Mouse (Mus musculus): ENCODE results near the gene Eif6. TPM values are rescaled to one million over a fixed set of nuclear protein-coding genes. Genes with fewer than 3 reads are reported as not detected.

Eif6 gene
- polyA plus RNA-seq, 1 experiment = 71.0 TPM

DNA sequence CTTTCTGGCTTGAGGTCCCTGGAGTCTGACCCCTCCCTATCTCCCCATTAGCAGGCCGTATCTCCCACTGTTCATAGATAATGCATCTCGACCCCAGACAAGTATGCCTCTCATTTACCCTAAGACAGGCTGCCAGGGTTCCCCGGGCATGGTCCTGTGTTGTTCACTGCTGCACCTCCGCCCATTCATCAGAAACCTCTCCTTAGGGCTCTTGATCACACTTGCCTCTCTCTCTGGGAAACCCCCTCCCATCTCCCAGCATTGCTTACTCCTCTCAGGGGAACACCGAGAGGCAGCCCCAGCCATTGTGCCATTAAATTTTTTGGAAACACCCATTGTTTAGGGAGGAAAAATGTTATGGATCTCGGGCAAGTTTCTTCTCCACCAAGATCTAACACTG is 48.7 kb downstream of the Eif6 start:
- Histone ChIP-seq H3K4me3 (ENCODE audit: insufficient read depth, low read length) (no peak overlapping the region), H3K4me1 (ENCODE audit: control insufficient read depth, insufficient read depth, low read length) (peaks cover 3% of the 10 kb centered on the region; the same call in 1 of the 2 replicates), H3K27ac (ENCODE audit: insufficient read depth, low read length) (no peak overlapping the region)
- TF ChIP-seq POLR2A (IDR thresholded peaks at IDR 0.05; ENCODE audit: extremely low read depth, insufficient read depth, low read length) (no peak), CTCF (IDR thresholded peaks at IDR 0.05; ENCODE audit: extremely low read depth, insufficient read depth, low read length) (no peak)

DNA sequence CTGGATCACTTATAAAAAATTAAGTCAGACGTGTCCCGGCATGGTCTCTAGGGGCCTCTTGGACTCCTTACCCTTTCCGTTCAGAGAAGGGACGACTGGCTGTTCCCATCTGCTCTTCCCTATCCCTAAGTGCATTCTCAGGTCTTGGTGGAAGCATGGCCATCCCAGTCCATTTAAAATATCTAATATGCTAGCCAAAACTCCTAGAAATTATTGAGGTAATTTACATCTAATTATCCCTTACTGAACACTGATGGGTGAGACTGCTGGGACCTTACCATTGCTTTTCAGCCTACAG is 49.1 kb downstream of the Eif6 start:
- H3K4me1 ChIP-seq (ENCODE audit: control insufficient read depth, insufficient read depth, low read length) = peaks cover 3% of the 10 kb centered on the region; the same call in 1 of the 2 replicates
- TF ChIP-seq POLR2A (IDR thresholded peaks at IDR 0.05; ENCODE audit: extremely low read depth, insufficient read depth, low read length) = no peak
- TF ChIP-seq CTCF (IDR thresholded peaks at IDR 0.05; ENCODE audit: extremely low read depth, insufficient read depth, low read length) = no peak
- H3K27ac ChIP-seq (ENCODE audit: insufficient read depth, low read length) = no peak overlapping the region
- H3K4me3 ChIP-seq (ENCODE audit: insufficient read depth, low read length) = no peak overlapping the region

DNA sequence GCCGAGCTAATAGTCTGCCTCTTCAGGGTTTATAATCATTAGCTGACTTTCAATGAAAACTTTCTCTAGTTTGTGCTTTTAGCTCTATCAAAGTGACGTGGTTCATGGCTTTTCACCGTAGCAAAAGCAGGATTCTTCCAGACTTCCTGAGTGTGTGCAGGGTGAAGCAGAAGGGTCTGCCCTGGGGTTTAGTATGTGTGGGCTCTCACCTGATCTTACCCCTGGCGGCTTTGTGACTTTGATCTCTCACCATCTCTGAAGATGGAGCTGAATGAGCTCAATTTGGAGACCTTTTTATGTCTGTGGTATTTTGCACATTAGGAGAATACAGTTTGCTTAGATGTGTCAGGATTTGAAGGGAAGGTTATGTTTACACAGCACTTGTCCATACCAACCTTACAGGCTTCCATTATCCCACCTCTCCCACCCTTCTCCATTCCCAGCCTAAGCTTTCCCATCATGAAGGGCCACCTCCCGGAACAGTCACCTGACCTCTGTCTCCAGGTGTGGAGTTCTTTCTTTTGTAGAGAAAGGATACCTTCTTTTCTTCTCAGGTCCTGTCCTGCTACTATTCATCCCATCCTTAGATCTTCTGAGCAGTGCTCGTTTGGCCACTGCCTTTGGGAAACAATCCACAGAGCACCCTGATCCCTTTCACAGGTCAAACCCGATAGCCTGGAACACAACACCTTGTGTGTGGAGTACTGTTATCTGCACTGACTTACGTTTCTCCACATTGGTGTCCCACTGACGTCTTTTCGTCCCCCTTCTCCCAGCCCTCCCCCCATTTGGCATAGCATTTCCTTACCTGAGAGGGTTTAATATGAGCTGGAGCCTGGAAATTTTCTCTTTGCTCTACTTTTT is 49.7 kb downstream of the Eif6 start:
- H3K4me1 ChIP-seq (ENCODE audit: control insufficient read depth, insufficient read depth, low read length) = peaks cover 3% of the 10 kb centered on the region; the same call in 1 of the 2 replicates
- H3K4me3 ChIP-seq (ENCODE audit: insufficient read depth, low read length) = no peak overlapping the region
- no peak for TF ChIP-seq POLR2A (IDR thresholded peaks at IDR 0.05; ENCODE audit: extremely low read depth, insufficient read depth, low read length)
- no peak for TF ChIP-seq CTCF (IDR thresholded peaks at IDR 0.05; ENCODE audit: extremely low read depth, insufficient read depth, low read length)
- H3K27ac ChIP-seq (ENCODE audit: insufficient read depth, low read length) = no peak overlapping the region

DNA sequence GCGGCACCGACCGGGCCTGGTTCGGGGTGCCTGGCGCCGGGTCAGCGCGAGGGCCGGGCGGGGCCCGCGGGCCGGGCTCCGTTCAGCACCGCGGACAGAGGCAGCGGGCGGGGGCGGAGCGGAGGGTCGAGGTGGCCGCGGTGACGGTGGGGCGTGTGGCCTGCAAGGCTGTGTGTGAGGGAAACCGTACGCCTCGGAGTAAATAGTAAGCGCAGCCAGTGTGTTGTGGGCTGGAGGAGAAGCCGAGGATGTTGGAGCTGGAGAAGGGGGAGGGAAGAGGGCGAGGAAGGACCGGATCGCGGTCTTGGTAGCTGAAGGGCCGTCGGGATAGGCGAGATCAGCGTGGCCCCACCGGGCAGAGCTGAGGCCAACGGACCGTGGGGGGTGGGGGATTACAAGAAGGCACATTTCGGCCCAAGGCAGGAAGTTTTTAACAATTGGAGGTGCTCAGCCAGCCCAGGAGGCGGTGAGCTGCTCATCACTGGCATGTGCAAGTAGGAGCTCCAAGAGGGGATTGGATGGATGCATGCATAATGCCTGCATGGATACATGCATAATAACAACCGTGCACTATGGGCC is 51.0 kb downstream of the Eif6 start:
- no peak for TF ChIP-seq POLR2A (IDR thresholded peaks at IDR 0.05; ENCODE audit: extremely low read depth, insufficient read depth, low read length)
- no peak for TF ChIP-seq CTCF (IDR thresholded peaks at IDR 0.05; ENCODE audit: extremely low read depth, insufficient read depth, low read length)
- H3K4me1 ChIP-seq (ENCODE audit: control insufficient read depth, insufficient read depth, low read length) = peaks cover 3% of the 10 kb centered on the region; the same call in 1 of the 2 replicates
- H3K4me3 ChIP-seq (ENCODE audit: insufficient read depth, low read length) = peak overlapping the region; percentile 78
- H3K27ac ChIP-seq (ENCODE audit: insufficient read depth, low read length) = peak overlapping the region; percentile 20; the same call in 1 of the 2 replicates

DNA sequence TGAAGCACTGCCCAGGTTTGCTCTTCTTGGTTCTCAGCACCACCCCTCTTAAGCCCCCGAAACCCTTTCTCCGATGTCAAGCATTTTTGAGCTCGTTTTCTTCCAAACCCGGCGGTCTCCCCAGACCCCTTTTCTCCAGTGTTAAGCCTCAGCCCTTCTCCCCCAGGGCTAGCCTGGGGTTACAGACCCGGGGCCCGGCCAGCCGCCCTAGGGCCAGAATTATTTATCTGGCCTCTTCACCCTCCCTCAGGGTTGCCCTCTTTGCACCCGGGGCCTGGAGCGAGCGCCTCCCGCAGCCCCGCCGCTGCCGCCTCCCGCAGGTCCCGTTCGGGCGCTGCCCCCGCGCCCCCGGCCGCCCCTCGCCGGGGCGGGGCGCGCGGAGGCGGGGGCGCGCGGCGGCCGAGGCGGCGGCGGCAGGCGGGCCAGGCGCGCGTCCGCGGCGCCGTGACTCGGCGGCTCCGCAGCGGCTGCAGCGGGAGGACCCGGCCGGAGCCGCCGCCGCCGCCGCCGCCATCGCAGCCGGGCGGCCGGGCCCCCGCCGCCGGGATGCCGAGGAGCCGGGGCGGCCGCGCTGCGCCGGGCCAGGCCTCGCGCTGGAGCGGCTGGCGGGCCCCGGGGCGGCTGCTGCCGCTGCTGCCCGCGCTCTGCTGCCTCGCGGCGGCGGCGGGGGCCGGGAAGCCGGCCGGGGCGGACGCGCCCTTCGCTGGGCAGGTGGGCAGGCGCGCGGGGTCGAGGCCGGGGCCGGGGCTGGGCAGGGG is 51.6 kb downstream of the Eif6 start, which contains the start of gene Mmp24:
Gene Mmp24 (plus strand): TSS at position 416 of the 758 bp plus-strand sequence.
- Histone ChIP-seq H3K4me3 (ENCODE audit: insufficient read depth, low read length) (peak within 1 kb of the TSS; percentile 78), H3K4me1 (ENCODE audit: control insufficient read depth, insufficient read depth, low read length) (peaks cover 3% of the 10 kb centered on the region; the same call in 1 of the 2 replicates), H3K27ac (ENCODE audit: insufficient read depth, low read length) (peak within 1 kb of the TSS; percentile 20; the same call in 1 of the 2 replicates)
- TF ChIP-seq CTCF (IDR thresholded peaks at IDR 0.05; ENCODE audit: extremely low read depth, insufficient read depth, low read length) (no peak), POLR2A (IDR thresholded peaks at IDR 0.05; ENCODE audit: extremely low read depth, insufficient read depth, low read length) (no peak)

DNA sequence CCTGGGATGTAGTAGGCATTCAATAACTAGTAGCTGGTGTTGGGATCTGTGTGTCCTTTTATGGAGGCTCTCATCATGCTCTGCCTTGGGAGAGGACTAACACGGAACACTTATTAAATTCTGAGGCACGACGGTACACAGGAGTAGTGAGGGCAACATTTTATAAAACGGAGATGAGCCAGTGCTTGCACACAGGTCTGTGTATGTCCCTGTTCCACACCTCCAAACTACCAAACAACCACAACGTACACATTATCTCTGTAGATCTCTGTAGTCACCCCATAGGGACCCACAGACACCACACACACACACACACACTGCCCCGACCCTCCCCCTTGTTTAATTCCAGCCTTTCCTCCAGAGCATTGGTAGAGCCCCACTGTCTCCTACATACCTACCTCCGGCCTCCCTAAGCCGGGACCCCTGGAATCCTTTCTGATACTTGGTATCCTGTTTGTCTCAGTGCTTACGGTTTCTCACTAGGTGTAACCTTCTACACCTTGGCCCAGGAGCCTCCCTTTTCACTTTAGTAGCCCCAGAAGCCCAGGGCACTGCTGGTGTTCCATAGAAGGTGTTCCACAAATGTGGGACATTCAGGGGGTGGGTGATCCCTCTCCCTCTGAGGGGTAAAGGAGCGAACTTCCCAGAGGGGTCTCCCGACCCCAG is 52.3 kb downstream of the Eif6 start:
- H3K27ac ChIP-seq (ENCODE audit: insufficient read depth, low read length) = no peak overlapping the region
- H3K4me1 ChIP-seq (ENCODE audit: control insufficient read depth, insufficient read depth, low read length) = peaks cover 2% of the 10 kb centered on the region; the same call in 1 of the 2 replicates
- TF ChIP-seq POLR2A (IDR thresholded peaks at IDR 0.05; ENCODE audit: extremely low read depth, insufficient read depth, low read length) (no peak), CTCF (IDR thresholded peaks at IDR 0.05; ENCODE audit: extremely low read depth, insufficient read depth, low read length) (no peak)
- 0 out of 2 replicates have a peak overlapping the region, but pooled peaks have one; percentile 12 for H3K4me3 ChIP-seq (ENCODE audit: insufficient read depth, low read length)

DNA sequence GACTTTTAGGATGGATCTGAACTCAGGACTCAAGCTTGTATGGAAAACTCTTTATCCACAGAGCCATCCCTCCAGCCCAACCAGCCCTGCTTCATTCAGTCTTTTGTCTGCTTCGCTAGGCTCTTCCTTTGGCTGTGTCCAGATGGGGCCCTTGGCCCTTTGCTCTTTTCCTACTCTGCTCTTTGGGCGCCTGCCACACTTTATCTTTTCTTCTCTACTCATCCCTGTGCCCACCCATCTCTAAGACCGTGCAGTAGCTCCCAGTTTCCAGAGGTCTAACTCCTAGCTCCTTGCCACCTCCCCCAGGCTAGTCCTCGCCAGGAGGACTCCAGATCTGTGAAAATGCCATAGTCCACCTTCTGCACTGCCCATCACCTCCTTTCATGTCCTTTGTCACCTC is 53.1 kb downstream of the Eif6 start:
- H3K4me1 ChIP-seq (ENCODE audit: control insufficient read depth, insufficient read depth, low read length) = no peaks in the 10 kb centered on the region
- H3K27ac ChIP-seq (ENCODE audit: insufficient read depth, low read length) = no peak overlapping the region
- no peak for TF ChIP-seq CTCF (IDR thresholded peaks at IDR 0.05; ENCODE audit: extremely low read depth, insufficient read depth, low read length)
- TF ChIP-seq POLR2A (IDR thresholded peaks at IDR 0.05; ENCODE audit: extremely low read depth, insufficient read depth, low read length) = no peak
- H3K4me3 ChIP-seq (ENCODE audit: insufficient read depth, low read length) = no peak overlapping the region

Other genes with a start within 250 kb of the Eif6 start
- gene Gss, start 234.1 kb downstream of the Eif6 start, polyA plus RNA-seq (2012; rRNA removed) = 17.2 and 18.4 TPM in 2 replicates
- gene Myh7b, start 215.7 kb downstream of the Eif6 start, polyA plus RNA-seq (2012; rRNA removed) = 10.5 and 13.8 TPM in 2 replicates
- gene Trpc4ap, start 134.5 kb downstream of the Eif6 start, polyA plus RNA-seq (2012; rRNA removed) = 158 and 163 TPM in 2 replicates
- 39.5 and 39.7 TPM in 2 replicates for gene Edem2, start 97.5 kb downstream of the Eif6 start, polyA plus RNA-seq (2012; rRNA removed)
- not detected in 2 replicates for gene Gm17581, start 91.1 kb downstream of the Eif6 start, polyA plus RNA-seq (2012; rRNA removed)
- 0.95 and 1.1 TPM in 2 replicates for gene Procr, start 75.8 kb downstream of the Eif6 start, polyA plus RNA-seq (2012; rRNA removed)
- gene Mmp24, start 51.6 kb downstream of the Eif6 start, polyA plus RNA-seq (2012; rRNA removed) = 33.8 and 34.2 TPM in 2 replicates
- 90.6 and 93.4 TPM in 2 replicates for gene BC029722, start 7.5 kb downstream of the Eif6 start, polyA plus RNA-seq (2012; rRNA removed)
- gene Fam83c, start 7.9 kb upstream of the Eif6 start, polyA plus RNA-seq (2012; rRNA removed) = not detected in 2 replicates
- gene Uqcc1, start 103.4 kb upstream of the Eif6 start, polyA plus RNA-seq (2012; rRNA removed) = 54.9 and 60.4 TPM in 2 replicates
- not detected in 2 replicates for gene Gm15557, start 113.8 kb upstream of the Eif6 start, polyA plus RNA-seq (2012; rRNA removed)
- 0.17 and 0.36 TPM in 2 replicates for gene Gdf5, start 118.4 kb upstream of the Eif6 start, polyA plus RNA-seq (2012; rRNA removed)
- gene Cep250, start 129.5 kb upstream of the Eif6 start, polyA plus RNA-seq (2012; rRNA removed) = 15.9 and 16.8 TPM in 2 replicates
- gene 6430550D23Rik, start 181.1 kb upstream of the Eif6 start, polyA plus RNA-seq (2012; rRNA removed) = 3.5 and 4.1 TPM in 2 replicates
- 293 and 298 TPM in 2 replicates for gene Ergic3, start 181.1 kb upstream of the Eif6 start, polyA plus RNA-seq (2012; rRNA removed)
- gene Fer1l4, start 226.0 kb upstream of the Eif6 start, polyA plus RNA-seq (2012; rRNA removed) = 0.04 and 0.34 TPM in 2 replicates
- 5.8 and 6.9 TPM in 2 replicates for gene Spag4, start 238.2 kb upstream of the Eif6 start, polyA plus RNA-seq (2012; rRNA removed)